9 mouse cellular contexts compared by ENCODE assay signal in genomic region chr10:7664027-7664526, GRCm38 (mm10). TPM values are rescaled to one million over a fixed set of nuclear protein-coding genes. Genes with fewer than 3 reads are reported as not detected.
A peak's percentile ranks its signal among the peaks of the same experiment; 100 is the strongest.
DNase-seq lines count a peak whose midpoint lies in the region; ATAC-seq and TF ChIP-seq lines count a peak whose summit lies in the region.
"Had no signal": no experiment of that assay in that cellular context is flagged by ENCODE, and none has a peak within 500 bp of the region (broad histone marks: within the 10 kb centered on the region; RNA-seq: fewer than 3 reads in every experiment).

No protein-coding gene starts in this region.

- TF ChIP-seq RAD21 in MEL (IDR thresholded peaks at IDR 0.05; ENCODE audit: low read depth, low read length), result no peak

- no peak for TF ChIP-seq CTCF in MEL (IDR thresholded peaks at IDR 0.05 in 2 of 3, conservative IDR thresholded peaks at IDR 0.05 in 1 of 3; ENCODE audit: control insufficient read depth in 1 of 3, insufficient read depth in 1 of 3, low read depth in 2 of 3, low read length in 3 of 3, poor library complexity in 1 of 3, severe bottlenecking in 1 of 3)

- DNase-seq in heart, adult 11 months, result no peak
- DNase-seq in MEL (ENCODE audit: low read depth, low spot score) (peak; percentile 76), MN1 (ENCODE audit: low spot score) (no peak)
- DNase-seq in hindbrain, embryonic 14.5 days (ENCODE audit: low spot score), result no peak
- no peak for DNase-seq in layer of hippocampus, postnatal 14 days (ENCODE audit: low spot score in 2 of 2)
- DNase-seq in adrenal gland, adult 18-20 months (ENCODE audit: low spot score in 2 of 2), result no peak
- DNase-seq: thymus, postnatal 4 days had no signal

- H3K4me3 ChIP-seq in heart, embryonic 14.5 days (ENCODE audit: control insufficient read depth in 1 of 2, insufficient read depth in 1 of 2, low read depth in 1 of 2, low read length in 2 of 2), result peak overlapping the region; percentile 72 to 96; a peak in 3 of 4 replicates
- H3K4me3 ChIP-seq in MEL (ENCODE audit: control insufficient read depth in 1 of 2, insufficient read depth in 1 of 2, low read depth in 2 of 2, low read length in 2 of 2), result peak overlapping the region; percentile 76 to 87
- H3K4me3 ChIP-seq in hindbrain, embryonic 14.5 days (replicated peaks; ENCODE audit: low read length), result peak overlapping the region; percentile 65
- peak overlapping the region; percentile 93 for H3K4me3 ChIP-seq in midbrain, embryonic 13.5 days (replicated peaks)

- no peaks in the 10 kb centered on the region for H3K9me3 ChIP-seq in heart, embryonic 14.5 days (ENCODE audit: control insufficient read depth, low read length)
- H3K9me3 ChIP-seq in MEL (replicated peaks; ENCODE audit: insufficient read depth, low read length), result no peaks in the 10 kb centered on the region
- no peaks in the 10 kb centered on the region for H3K9me3 ChIP-seq in hindbrain, embryonic 14.5 days (ENCODE audit: control insufficient read depth, low read length)
- no peaks in the 10 kb centered on the region for H3K9me3 ChIP-seq in midbrain, embryonic 13.5 days

- no peak for ATAC-seq in heart, embryonic 14.5 days (ENCODE audit: insufficient number of reproducible peaks, insufficient read depth, low FRiP score, low read depth)
- no peak for ATAC-seq in hindbrain, embryonic 14.5 days (ENCODE audit: low FRiP score)
- ATAC-seq in midbrain, embryonic 13.5 days, result no peak

- TF ChIP-seq POLR2A in MEL (IDR thresholded peaks at IDR 0.05; ENCODE audit: control insufficient read depth in 1 of 2, insufficient read depth in 1 of 2, low read depth in 1 of 2, low read length in 2 of 2, poor library complexity in 1 of 2), result no peak; a peak in 1 of 4 replicates

- 55% methylated on average over 6 of the region's 6 CpGs for WGBS in heart, embryonic 14.5 days
- WGBS in hindbrain, embryonic 14.5 days, result 77% methylated on average over 6 of the region's 6 CpGs
- WGBS in midbrain, embryonic 13.5 days, result 77% methylated on average over 6 of the region's 6 CpGs

- H3K27me3 ChIP-seq in heart, embryonic 14.5 days (ENCODE audit: control insufficient read depth, insufficient read depth, low read length), result no peaks in the 10 kb centered on the region
- no peaks in the 10 kb centered on the region for H3K27me3 ChIP-seq in MEL (ENCODE audit: control insufficient read depth in 1 of 2, insufficient read depth in 2 of 2, low read length in 2 of 2)
- no peaks in the 10 kb centered on the region for H3K27me3 ChIP-seq in hindbrain, embryonic 14.5 days (ENCODE audit: control insufficient read depth, insufficient read depth, low read length)
- H3K27me3 ChIP-seq in midbrain, embryonic 13.5 days, result no peaks in the 10 kb centered on the region

- H3K79me2 ChIP-seq in MEL (ENCODE audit: control insufficient read depth, insufficient read depth, low read length, poor library complexity), result peaks cover 45% of the 10 kb centered on the region

- peak in 1 of 2 experiments; percentile 16; a peak in 1 of 4 replicates for TF ChIP-seq EP300 in MEL (IDR thresholded peaks at IDR 0.05; ENCODE audit: low read depth in 1 of 2, low read length in 2 of 2)

- H3K4me1 ChIP-seq in heart, embryonic 14.5 days (ENCODE audit: control insufficient read depth in 2 of 2, insufficient read depth in 2 of 2, low read length in 2 of 2), result peaks cover 0 to 13% of the 10 kb centered on the region in 2 experiments; a peak in 2 of 4 replicates
- peaks cover 5 to 8% of the 10 kb centered on the region in 2 experiments for H3K4me1 ChIP-seq in MEL (ENCODE audit: control insufficient read depth in 1 of 2, insufficient read depth in 2 of 2, low read length in 2 of 2)
- peaks cover 15% of the 10 kb centered on the region for H3K4me1 ChIP-seq in hindbrain, embryonic 14.5 days (replicated peaks; ENCODE audit: control insufficient read depth, insufficient read depth, low read length)
- peaks cover 33% of the 10 kb centered on the region for H3K4me1 ChIP-seq in midbrain, embryonic 13.5 days (replicated peaks)

- no peaks in the 10 kb centered on the region for H3K36me3 ChIP-seq in heart, embryonic 14.5 days (ENCODE audit: control insufficient read depth, insufficient read depth, low read length)
- H3K36me3 ChIP-seq in MEL (ENCODE audit: control insufficient read depth in 1 of 2, insufficient read depth in 2 of 2, low read length in 2 of 2), result peaks cover 1 to 30% of the 10 kb centered on the region in 2 experiments; a peak in 3 of 4 replicates
- H3K36me3 ChIP-seq in hindbrain, embryonic 14.5 days (replicated peaks; ENCODE audit: control insufficient read depth, insufficient read depth), result no peaks in the 10 kb centered on the region
- H3K36me3 ChIP-seq in midbrain, embryonic 13.5 days, result no peaks in the 10 kb centered on the region

- H3K27ac ChIP-seq in heart, embryonic 14.5 days (replicated peaks in 1 of 2; ENCODE audit: control insufficient read depth in 1 of 2, insufficient read depth in 1 of 2, low read depth in 2 of 2, low read length in 2 of 2), result peak overlapping the region in 1 of 2 experiments; percentile 90; a peak in 1 of 4 replicates
- H3K27ac ChIP-seq in MEL (ENCODE audit: control insufficient read depth, low read depth, low read length), result peak overlapping the region; percentile 85
- H3K27ac ChIP-seq in hindbrain, embryonic 14.5 days, result peak overlapping the region; percentile 97
- H3K27ac ChIP-seq in midbrain, embryonic 13.5 days, result peak overlapping the region; percentile 96

- H3K9ac ChIP-seq in heart, embryonic 14.5 days (ENCODE audit: low read length), result peak overlapping the region; percentile 88
- H3K9ac ChIP-seq in MEL (ENCODE audit: control insufficient read depth, low read depth, low read length, poor library complexity, severe bottlenecking), result peak overlapping the region; percentile 90
- H3K9ac ChIP-seq in hindbrain, embryonic 14.5 days, result peak overlapping the region; percentile 92
- peak overlapping the region; percentile 88 for H3K9ac ChIP-seq in midbrain, embryonic 13.5 days (replicated peaks)

- peak overlapping the region; percentile 74 for H3K4me2 ChIP-seq in heart, embryonic 14.5 days (ENCODE audit: low read length)
- peak overlapping the region; percentile 70 for H3K4me2 ChIP-seq in hindbrain, embryonic 14.5 days (replicated peaks)
- H3K4me2 ChIP-seq in midbrain, embryonic 13.5 days (replicated peaks), result peak overlapping the region; percentile 78

TF ChIP-seq in MEL, 35 proteins besides CTCF, POLR2A, EP300 and RAD21:
- TF ChIP-seq ETS1 (IDR thresholded peaks at IDR 0.05; ENCODE audit: low read depth, low read length), result peak; percentile 52
- TF ChIP-seq MAX (IDR thresholded peaks at IDR 0.05; ENCODE audit: low read length), result peak; percentile 23; the same call in 1 of the 2 replicates
- no peak for TF ChIP-seq MEF2A (IDR thresholded peaks at IDR 0.05; ENCODE audit: extremely low read depth, insufficient replicate concordance, low read depth, low read length, poor library complexity, severe bottlenecking)
- 0 out of 2 replicates have a peak, but pooled peaks have one; percentile 62 for TF ChIP-seq CHD1 (IDR thresholded peaks at IDR 0.05; ENCODE audit: low read depth, low read length)
- peak; percentile 58 for TF ChIP-seq GATA1 (IDR thresholded peaks at IDR 0.05; ENCODE audit: low read depth, low read length)
- peak; percentile 68; the same call in 1 of the 2 replicates for TF ChIP-seq MYC (IDR thresholded peaks at IDR 0.05; ENCODE audit: low read depth, low read length)
- TF ChIP-seq TBP (IDR thresholded peaks at IDR 0.05; ENCODE audit: low read depth, low read length), result peak; percentile 74
- TF ChIP-seq MXI1 (IDR thresholded peaks at IDR 0.05; ENCODE audit: low read depth, low read length), result peak; percentile 81
- no peak for TF ChIP-seq E2F4 (IDR thresholded peaks at IDR 0.05; ENCODE audit: borderline replicate concordance, low read depth, low read length)
- TF ChIP-seq SIN3A (IDR thresholded peaks at IDR 0.05; ENCODE audit: low read length), result peak; percentile 61

RNA-seq across cellular contexts. Expression of gene Nup43, which starts 3.2 kb away (rescaled TPM):
- polyA plus RNA-seq in heart, embryonic 14.5 days (2014; fragmentation: Nextera tagmentation; extraction: Ambion mirVana), result 35.4 and 37.5 TPM in 2 replicates
- 64.7 and 70.5 TPM in 2 replicates for total RNA-seq in MEL (2012; rRNA removed)
- polyA plus RNA-seq in MEL (2012; ENCODE audit: insufficient read depth in 1 of 2, insufficient read length in 2 of 2, low read depth in 1 of 2, low replicate concordance in 2 of 2, missing spikeins in 1 of 2), result 10 to 100 TPM in 1 of 2 experiments, not detected in 1; 52.9 TPM
- polyA plus RNA-seq in hindbrain, embryonic 14.5 days (2014; fragmentation: Nextera tagmentation; extraction: Ambion mirVana), result 28.7 and 32.3 TPM in 2 replicates
- 41.2 and 44.8 TPM in 2 replicates for polyA plus RNA-seq in midbrain, embryonic 13.5 days (2015; fragmentation: Nextera tagmentation; extraction: Ambion mirVana)
- total RNA-seq in layer of hippocampus, postnatal 14 days (2021), result 1 to 10 TPM; 4.1 to 4.7 TPM
- total RNA-seq in adrenal gland, adult 18-20 months (2021), result 1 to 10 TPM; 5.9 to 9.1 TPM

RNA-seq across cellular contexts. Expression of gene Pcmt1, which starts 16.9 kb away (rescaled TPM):
- polyA plus RNA-seq in heart, embryonic 14.5 days (2014; fragmentation: Nextera tagmentation; extraction: Ambion mirVana), result 130 and 134 TPM in 2 replicates
- total RNA-seq in MEL (2012; rRNA removed), result 121 and 123 TPM in 2 replicates
- 10 to 100 TPM in 1 of 2 experiments, not detected in 1; 90.7 TPM for polyA plus RNA-seq in MEL (2012; ENCODE audit: insufficient read depth in 1 of 2, insufficient read length in 2 of 2, low read depth in 1 of 2, low replicate concordance in 2 of 2, missing spikeins in 1 of 2)
- 177 and 186 TPM in 2 replicates for polyA plus RNA-seq in hindbrain, embryonic 14.5 days (2014; fragmentation: Nextera tagmentation; extraction: Ambion mirVana)
- 150 and 153 TPM in 2 replicates for polyA plus RNA-seq in midbrain, embryonic 13.5 days (2015; fragmentation: Nextera tagmentation; extraction: Ambion mirVana)
- total RNA-seq in layer of hippocampus, postnatal 14 days (2021), result 100 to 1,000 TPM; 145 TPM
- 10 to 100 TPM; 79.9 to 83.7 TPM for total RNA-seq in adrenal gland, adult 18-20 months (2021)

RNA-seq across cellular contexts. Expression of gene Lats1, which starts 16.9 kb away (rescaled TPM):
- polyA plus RNA-seq in heart, embryonic 14.5 days (2014; fragmentation: Nextera tagmentation; extraction: Ambion mirVana), result 5.3 and 6.0 TPM in 2 replicates
- 11.1 and 12.0 TPM in 2 replicates for total RNA-seq in MEL (2012; rRNA removed)
- 10 to 100 TPM; 17.8 to 73.4 TPM for polyA plus RNA-seq in MEL (2012; ENCODE audit: insufficient read depth in 1 of 2, insufficient read length in 2 of 2, low read depth in 1 of 2, low replicate concordance in 2 of 2, missing spikeins in 1 of 2)
- 17.7 and 17.8 TPM in 2 replicates for polyA plus RNA-seq in hindbrain, embryonic 14.5 days (2014; fragmentation: Nextera tagmentation; extraction: Ambion mirVana)
- polyA plus RNA-seq in midbrain, embryonic 13.5 days (2015; fragmentation: Nextera tagmentation; extraction: Ambion mirVana), result 12.1 and 12.4 TPM in 2 replicates
- 10 to 100 TPM; 46.5 to 47.4 TPM for total RNA-seq in layer of hippocampus, postnatal 14 days (2021)
- 10 to 100 TPM; 40.6 to 52.9 TPM for total RNA-seq in adrenal gland, adult 18-20 months (2021)
